Mouse (Mus musculus) C2C12 (cell line): ENCODE results near the gene Gm8094. TPM values are rescaled to one million over a fixed set of nuclear protein-coding genes. Genes with fewer than 3 reads are reported as not detected.
"Not testable (repeated sequence)": the region's sequence is repeated elsewhere in the genome, so short reads cannot be mapped to it uniquely, and the experiment has no call there.

Experiments
- H3K27me3 ChIP-seq: one replicate; pipeline ENCODE4 v1.6.1; 2011; ENCODE audit not compliant: control insufficient read depth, insufficient read depth, insufficient read length
- H3K36me3 ChIP-seq: one replicate; pipeline ENCODE4 v1.6.1; 2011; ENCODE audit not compliant: control insufficient read depth, insufficient read depth
- H3K4me3 ChIP-seq: one replicate; pipeline ENCODE4 v1.5.1; 2011; ENCODE audit warnings: mild to moderate bottlenecking, control low read depth; ENCODE audit not compliant: poor library complexity, insufficient read depth, severe bottlenecking
- H3K79me2 ChIP-seq: one replicate; pipeline ENCODE4 v1.6.1; 2011; ENCODE audit not compliant: control insufficient read depth, insufficient read depth
- H3K79me3 ChIP-seq: one replicate; pipeline ENCODE4 v1.6.1; 2011; ENCODE audit warnings: low read depth, control low read depth
- H3ac ChIP-seq: one replicate; pipeline ENCODE3; 2011; ENCODE audit warnings: low read depth; ENCODE audit not compliant: control insufficient read depth, insufficient read length
- MYOD1 ChIP-seq: IDR thresholded peaks from one replicate; pipeline ENCODE4 v1.6.1; 2011; ENCODE audit warnings: low read depth; ENCODE audit not compliant: control insufficient read depth, insufficient read length
- long read RNA-seq, 2 experiments: library from polyadenylated mRNA; unstranded; transcript quantifications; one replicate each; pipeline ENCODE4 v2.0.0; 2019 to 2020
- polyA plus RNA-seq: library from polyadenylated mRNA; unstranded; fragments of >200 nt; fragmentation: generic; extraction: Trizol; gene quantifications from one replicate; pipeline ENCODE4 v1.2.1, GENCODE M21; 2012; ENCODE audit warnings: missing spikeins

Gene Gm8094
- polyA plus RNA-seq = 0.09 TPM
- long read RNA-seq, experiment 1 = 0 reads
- long read RNA-seq, experiment 2 = 0 reads

GRCm38 (mm10) chr14:43076543-43076942 is at the start of gene Gm8094:
Gm8094 (minus strand) TSS chr14:43076643.
- H3K27me3 ChIP-seq, H3K36me3 ChIP-seq, H3K79me3 ChIP-seq, H3K4me3 ChIP-seq, H3ac ChIP-seq, H3K79me2 ChIP-seq: not testable (repeated sequence)

- not testable (repeated sequence) for H3K79me3 ChIP-seq, H3K36me3 ChIP-seq, H3K27me3 ChIP-seq, H3K4me3 ChIP-seq, H3ac ChIP-seq, H3K79me2 ChIP-seq
Measured at GRCm38 (mm10) chr14:43119673-43120072, 43.2 kb upstream of the Gm8094 start.

- not testable (repeated sequence) for H3K4me3 ChIP-seq, H3K27me3 ChIP-seq, H3K36me3 ChIP-seq, H3K79me2 ChIP-seq, H3K79me3 ChIP-seq, H3ac ChIP-seq
Measured at GRCm38 (mm10) chr14:43100301-43100700, 23.9 kb upstream of the Gm8094 start, which contains the start of gene Gm8104. Gm8104 (plus strand) TSS chr14:43100601.

GRCm38 (mm10) chr14:43089103-43089919 is 12.9 kb upstream of the Gm8094 start:
- not testable (repeated sequence) for H3K36me3 ChIP-seq, H3K4me3 ChIP-seq, H3K79me2 ChIP-seq, H3K27me3 ChIP-seq, H3K79me3 ChIP-seq, H3ac ChIP-seq

GRCm38 (mm10) chr14:43084936-43085730 is 8.7 kb upstream of the Gm8094 start:
- not testable (repeated sequence) for H3K36me3 ChIP-seq, H3K4me3 ChIP-seq, H3K79me2 ChIP-seq, H3K79me3 ChIP-seq, H3ac ChIP-seq, H3K27me3 ChIP-seq
- peak; percentile 38 for TF ChIP-seq MYOD1

- H3K36me3 ChIP-seq, H3ac ChIP-seq, H3K4me3 ChIP-seq, H3K27me3 ChIP-seq, H3K79me2 ChIP-seq, H3K79me3 ChIP-seq: not testable (repeated sequence)
Measured at GRCm38 (mm10) chr14:43060179-43060578, 16.3 kb downstream of the Gm8094 start.

GRCm38 (mm10) chr14:43058063-43058462 is 18.4 kb downstream of the Gm8094 start:
- not testable (repeated sequence) for H3K79me2 ChIP-seq, H3ac ChIP-seq, H3K79me3 ChIP-seq, H3K27me3 ChIP-seq, H3K36me3 ChIP-seq, H3K4me3 ChIP-seq

Other genes starting within 250 kb of the Gm8094 start
- not detected for gene Gm21977, start 223.2 kb downstream of the Gm8094 start, polyA plus RNA-seq
- gene Gm8082, start 83.0 kb downstream of the Gm8094 start, polyA plus RNA-seq = not detected
- gene Gm10376, start 61.0 kb downstream of the Gm8094 start, polyA plus RNA-seq = not detected
- gene Gm8104, start 24.0 kb upstream of the Gm8094 start, polyA plus RNA-seq = 0.02 TPM
- gene Gm7233, start 103.2 kb upstream of the Gm8094 start, polyA plus RNA-seq = not detected
- not detected for gene Gm8122, start 158.7 kb upstream of the Gm8094 start, polyA plus RNA-seq
- gene Gm8126, start 182.0 kb upstream of the Gm8094 start, polyA plus RNA-seq = 0.22 TPM
- gene Gm9732, start 198.4 kb upstream of the Gm8094 start, polyA plus RNA-seq = 11.6 TPM
- not detected for gene Gm8127, start 217.2 kb upstream of the Gm8094 start, polyA plus RNA-seq